12 mouse cellular contexts compared by ENCODE assay signal in the genomic region with DNA sequence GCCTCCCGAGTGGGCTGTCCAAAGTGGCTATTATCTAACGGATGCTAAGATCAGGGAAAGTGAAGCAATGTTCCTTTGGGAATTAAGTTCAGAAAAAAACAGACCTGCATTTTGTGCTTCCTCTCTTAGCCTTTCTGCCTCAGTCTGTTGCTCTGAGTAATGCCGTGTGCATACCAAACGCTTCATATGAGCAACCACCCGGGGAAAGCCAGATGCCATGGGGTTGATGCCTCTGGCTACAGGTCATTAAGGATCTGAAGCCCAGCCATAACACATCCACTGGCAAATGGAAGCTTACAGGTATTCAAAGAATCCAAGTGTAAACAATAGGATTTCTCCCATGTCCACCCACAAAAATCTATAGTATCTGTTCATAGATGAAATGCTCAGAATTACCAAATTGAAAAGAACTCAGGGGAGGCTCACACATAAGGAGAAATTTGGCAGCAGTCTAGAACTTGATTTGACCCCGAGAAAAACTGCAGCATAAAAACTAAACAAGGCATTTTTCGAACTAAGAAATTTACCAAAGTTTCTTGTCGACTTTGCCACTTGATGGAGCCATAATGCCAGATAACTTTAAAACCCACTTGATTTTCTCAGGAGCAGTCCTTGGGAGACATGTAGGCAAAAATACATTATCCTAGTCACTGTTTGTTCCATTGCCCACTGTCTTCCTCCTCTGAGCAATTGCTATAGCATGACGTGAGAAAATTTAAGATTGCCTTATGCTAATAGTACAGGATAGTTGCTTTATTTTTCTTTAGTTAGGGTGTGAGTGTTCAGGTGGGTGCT.
DNase-seq lines count a peak whose midpoint lies in the region; ATAC-seq and TF ChIP-seq lines count a peak whose summit lies in the region.
"Had no signal": no experiment of that assay in that cellular context is flagged by ENCODE, and none has a peak within 500 bp of the region (broad histone marks: within the 10 kb centered on the region; RNA-seq: fewer than 3 reads in every experiment).

No protein-coding gene starts in this region.

- 37% methylated on average over 9 of the region's 9 CpGs for WGBS in kidney, postnatal 0 days

- no peaks in the 10 kb centered on the region for H3K36me3 ChIP-seq in CH12.LX (replicated peaks in 1 of 2; ENCODE audit: control insufficient read depth in 1 of 2, insufficient read depth in 1 of 2, low read length in 1 of 2)
- H3K36me3 ChIP-seq in kidney, postnatal 0 days (ENCODE audit: insufficient read depth, low read length), result no peaks in the 10 kb centered on the region
- H3K36me3 ChIP-seq: embryonic facial prominence, embryonic 13.5 days; neural tube, embryonic 15.5 days had no signal

- peak; percentile 25 for TF ChIP-seq RAD21 in CH12.LX (IDR thresholded peaks at IDR 0.05; ENCODE audit: low read depth, low read length)

- peak; percentile 68; the same call in 1 of the 2 replicates for ATAC-seq in kidney, postnatal 0 days (replicated peaks; ENCODE audit: low FRiP score, low read depth)

- no peak for TF ChIP-seq EP300 in CH12.LX (IDR thresholded peaks at IDR 0.05; ENCODE audit: low read length)

- H3K4me1 ChIP-seq in CH12.LX (ENCODE audit: control insufficient read depth in 1 of 2, insufficient read depth in 2 of 2), result no peaks in the 10 kb centered on the region
- H3K4me1 ChIP-seq in kidney, postnatal 0 days (replicated peaks; ENCODE audit: insufficient read depth, low read length), result 0 out of 2 replicates have a peak, but pooled peaks cover 3% of the 10 kb centered on the region
- H3K4me1 ChIP-seq: embryonic facial prominence, embryonic 13.5 days; neural tube, embryonic 15.5 days had no signal

- peak; percentile 35 for DNase-seq in kidney, adult 11 months
- DNase-seq in kidney, adult 18-20 months, result no peak
- DNase-seq in CH12.LX (ENCODE audit: extremely low read depth), result no peak
- DNase-seq in adipocyte (ENCODE audit: low spot score), result peak; percentile 69
- peak; percentile 44 for DNase-seq in kidney, postnatal 0 days (ENCODE audit: low spot score)
- DNase-seq in ovary, postnatal 14 days (ENCODE audit: low spot score), result no peak
- DNase-seq in testis, postnatal 14 days (ENCODE audit: low spot score), result no peak
- DNase-seq in cerebellum, postnatal 4 days (ENCODE audit: low spot score in 2 of 2), result no peak
- DNase-seq: gastrocnemius, postnatal 36 days; lung, postnatal 36 days had no signal

- no peaks in the 10 kb centered on the region for H3K9me3 ChIP-seq in CH12.LX (replicated peaks; ENCODE audit: low read length)
- H3K9me3 ChIP-seq in kidney, postnatal 0 days (replicated peaks; ENCODE audit: low read length), result no peaks in the 10 kb centered on the region
- H3K9me3 ChIP-seq: embryonic facial prominence, embryonic 13.5 days; neural tube, embryonic 15.5 days had no signal

- TF ChIP-seq CTCF in CH12.LX (conservative IDR thresholded peaks at IDR 0.05 in 1 of 2, IDR thresholded peaks at IDR 0.05 in 1 of 2; ENCODE audit: low read depth in 2 of 2, low read length in 2 of 2), result no peak
- TF ChIP-seq CTCF in kidney, postnatal 0 days (IDR thresholded peaks at IDR 0.05; ENCODE audit: low read depth), result peak; percentile 58

- TF ChIP-seq POLR2A in CH12.LX (IDR thresholded peaks at IDR 0.05; ENCODE audit: low read depth, low read length), result no peak

- dilution Hi-C loops in CH12.LX (cut with MboI; ENCODE audit: extremely low pct_ligation_motif_present, extremely low pct_unique_long_range_greater_than_20kb, low sequenced_read_pairs), result no loop called here

- in situ Hi-C loops in CH12.LX (cut with MboI; ENCODE audit: low pct_ligation_motif_present, low pct_unique_long_range_greater_than_20kb, low sequenced_read_pairs), result no loop called here

- H3K4me3 ChIP-seq in CH12.LX (replicated peaks in 1 of 3; ENCODE audit: low read depth in 2 of 3, low read length in 2 of 3, poor library complexity in 1 of 3), result no peak overlapping the region
- H3K4me3 ChIP-seq in kidney, postnatal 0 days (replicated peaks; ENCODE audit: low read depth, low read length), result no peak overlapping the region
- H3K4me3 ChIP-seq: embryonic facial prominence, embryonic 13.5 days; neural tube, embryonic 15.5 days had no signal

- no peaks in the 10 kb centered on the region for H3K79me2 ChIP-seq in CH12.LX (replicated peaks; ENCODE audit: control insufficient read depth, extremely low read depth, insufficient read depth, poor library complexity, severe bottlenecking)

- no peak overlapping the region for H3K9ac ChIP-seq in CH12.LX (ENCODE audit: insufficient read depth, low read depth)
- H3K9ac ChIP-seq in kidney, postnatal 0 days (ENCODE audit: low read depth, low read length), result no peak overlapping the region
- H3K9ac ChIP-seq: embryonic facial prominence, embryonic 13.5 days; neural tube, embryonic 15.5 days had no signal

- H3K27me3 ChIP-seq in CH12.LX (replicated peaks), result no peaks in the 10 kb centered on the region
- no peaks in the 10 kb centered on the region for H3K27me3 ChIP-seq in kidney, postnatal 0 days (ENCODE audit: insufficient read depth, low read length)
- H3K27me3 ChIP-seq: embryonic facial prominence, embryonic 13.5 days; neural tube, embryonic 15.5 days had no signal

- H3K27ac ChIP-seq in CH12.LX (ENCODE audit: insufficient read depth, low read depth), result no peak overlapping the region
- no peak overlapping the region for H3K27ac ChIP-seq in kidney, postnatal 0 days
- H3K27ac ChIP-seq: embryonic facial prominence, embryonic 13.5 days; neural tube, embryonic 15.5 days had no signal

- H3K4me2 ChIP-seq in CH12.LX (ENCODE audit: insufficient read depth, low read depth, poor library complexity, severe bottlenecking), result no peak overlapping the region
- H3K4me2 ChIP-seq in kidney, postnatal 0 days (ENCODE audit: low read length), result no peak overlapping the region
- H3K4me2 ChIP-seq: embryonic facial prominence, embryonic 13.5 days; neural tube, embryonic 15.5 days had no signal

TF ChIP-seq in CH12.LX, 34 proteins besides CTCF, POLR2A, EP300 and RAD21:
- TF ChIP-seq GABPA (IDR thresholded peaks at IDR 0.05; ENCODE audit: insufficient replicate concordance, low read depth, low read length) (no peak), POLR2AphosphoS2 (IDR thresholded peaks at IDR 0.05; ENCODE audit: low read depth, low read length) (no peak), ZNF384 (IDR thresholded peaks at IDR 0.05; ENCODE audit: low read depth, low read length) (no peak), MYC (IDR thresholded peaks at IDR 0.05; ENCODE audit: low read depth, low read length) (no peak), MAFK (IDR thresholded peaks at IDR 0.05; ENCODE audit: insufficient replicate concordance, low read length) (no peak), MAZ (IDR thresholded peaks at IDR 0.05; ENCODE audit: low read depth, low read length) (no peak), TBP (conservative IDR thresholded peaks at IDR 0.05; ENCODE audit: low read depth, low read length) (no peak), JUN (IDR thresholded peaks at IDR 0.05; ENCODE audit: insufficient read depth, low read depth, low read length) (no peak), NELFE (IDR thresholded peaks at IDR 0.05; ENCODE audit: low read depth, low read length) (no peak), HCFC1 (IDR thresholded peaks at IDR 0.05; ENCODE audit: low read depth, low read length) (no peak), E2F4 (IDR thresholded peaks at IDR 0.05; ENCODE audit: insufficient replicate concordance, low read depth, low read length) (no peak), USF2 (conservative IDR thresholded peaks at IDR 0.05; ENCODE audit: low read depth, low read length) (no peak), RCOR1 (conservative IDR thresholded peaks at IDR 0.05; ENCODE audit: low read depth, low read length) (no peak), MAX (IDR thresholded peaks at IDR 0.05; ENCODE audit: low read length) (no peak), SIN3A (IDR thresholded peaks at IDR 0.05; ENCODE audit: low read length) (no peak), BHLHE40 (IDR thresholded peaks at IDR 0.05; ENCODE audit: low read depth, low read length) (no peak), NRF1 (IDR thresholded peaks at IDR 0.05; ENCODE audit: low read depth, low read length) (no peak)

Comparison
In these comparisons a context has a peak if more than half of its experiments do, and no peak if none do; other contexts are left out.
1. DNase-seq: peak in kidney, adult 11 months (single experiment), adipocyte (single experiment) and kidney, postnatal 0 days (single experiment); none in kidney, adult 18-20 months (single experiment), CH12.LX (single experiment), ovary, postnatal 14 days (single experiment), testis, postnatal 14 days (single experiment) and cerebellum, postnatal 4 days (0 of 2).